Mouse (Mus musculus): ENCODE results near the gene Lipi.

- TF ChIP-seq EP300 (IDR thresholded peaks at IDR 0.05; ENCODE audit: low read depth) (no peak), CTCF (IDR thresholded peaks at IDR 0.05; ENCODE audit: low read depth) (no peak)
Measured at GRCm38 (mm10) chr16:75537784-75538565, 47.9 kb downstream of the Lipi start.

Data from liver, embryonic 14.5 days (tissue).